Mouse (Mus musculus): ENCODE measurements around the gene Nhp2. TPM values are rescaled to one million over a fixed set of nuclear protein-coding genes. Genes with fewer than 3 reads are reported as not detected.
"Not testable (repeated sequence)": the region's sequence is repeated elsewhere in the genome, so short reads cannot be mapped to it uniquely, and the experiment has no call there.

The Nhp2 gene
- polyA plus RNA-seq, 1 experiment from 2014 or later: 211 TPM

- Histone ChIP-seq H3K9me3 (ENCODE audit: control insufficient read depth, low read length) (no peaks in the 10 kb centered on the region), H3K36me3 (ENCODE audit: control insufficient read depth, insufficient read depth, low read length) (no peaks in the 10 kb centered on the region), H3K27ac (ENCODE audit: low read depth, low read length) (no peak overlapping the region), H3K9ac (ENCODE audit: low read depth, low read length) (no peak overlapping the region), H3K27me3 (ENCODE audit: control insufficient read depth, insufficient read depth, low read length) (no peaks in the 10 kb centered on the region), H3K4me3 (ENCODE audit: low read length) (no peak overlapping the region), H3K4me2 (replicated peaks; ENCODE audit: low read depth, low read length) (no peak overlapping the region), H3K4me1 (ENCODE audit: control insufficient read depth, insufficient read depth, low read length) (peaks cover 6% of the 10 kb centered on the region)
- 83% methylated on average over 8 of the region's 8 CpGs for WGBS
- ATAC-seq (ENCODE audit: low FRiP score, low TSS enrichment): no peak
These were observed 5.3 kb upstream of the Nhp2 start for GRCm38 (mm10) chr11:51614256-51614655.

GRCm38 (mm10) chr11:51615129-51615528 lies 4.4 kb upstream of the Nhp2 start:
- Histone ChIP-seq H3K27me3 (ENCODE audit: control insufficient read depth, insufficient read depth, low read length) (no peaks in the 10 kb centered on the region), H3K4me1 (ENCODE audit: control insufficient read depth, insufficient read depth, low read length) (peaks cover 6% of the 10 kb centered on the region), H3K4me3 (ENCODE audit: low read length) (peak overlapping the region; percentile 33), H3K9ac (ENCODE audit: low read depth, low read length) (peak overlapping the region; percentile 65), H3K36me3 (ENCODE audit: control insufficient read depth, insufficient read depth, low read length) (no peaks in the 10 kb centered on the region), H3K9me3 (ENCODE audit: control insufficient read depth, low read length) (no peaks in the 10 kb centered on the region), H3K4me2 (replicated peaks; ENCODE audit: low read depth, low read length) (peak overlapping the region; percentile 68), H3K27ac (ENCODE audit: low read depth, low read length) (peak overlapping the region; percentile 86)
- no peak for ATAC-seq (ENCODE audit: low FRiP score, low TSS enrichment)
- WGBS: 34% methylated on average over 7 of the region's 7 CpGs

- Histone ChIP-seq H3K4me1 (ENCODE audit: control insufficient read depth, insufficient read depth, low read length) (peaks cover 10% of the 10 kb centered on the region), H3K36me3 (ENCODE audit: control insufficient read depth, insufficient read depth, low read length) (no peaks in the 10 kb centered on the region), H3K4me2 (replicated peaks; ENCODE audit: low read depth, low read length) (peak overlapping the region; percentile 68), H3K27me3 (ENCODE audit: control insufficient read depth, insufficient read depth, low read length) (no peaks in the 10 kb centered on the region), H3K4me3 (ENCODE audit: low read length) (peak overlapping the region; percentile 33), H3K9ac (ENCODE audit: low read depth, low read length) (peak overlapping the region; percentile 65), H3K9me3 (ENCODE audit: control insufficient read depth, low read length) (no peaks in the 10 kb centered on the region), H3K27ac (ENCODE audit: low read depth, low read length) (peak overlapping the region; percentile 86)
- WGBS: 1% methylated on average over 14 of the region's 14 CpGs
- ATAC-seq (ENCODE audit: low FRiP score, low TSS enrichment): peak; percentile 64; the same call in 1 of the 2 replicates
These were observed 3.9 kb upstream of the Nhp2 start for GRCm38 (mm10) chr11:51615601-51616000.

GRCm38 (mm10) chr11:51616113-51616512 lies 3.4 kb upstream of the Nhp2 start:
- peak overlapping the region; percentile 68 for H3K4me2 ChIP-seq (replicated peaks; ENCODE audit: low read depth, low read length)
- H3K9me3 ChIP-seq (ENCODE audit: control insufficient read depth, low read length); H3K9ac ChIP-seq (ENCODE audit: low read depth, low read length); H3K36me3 ChIP-seq (ENCODE audit: control insufficient read depth, insufficient read depth, low read length); H3K27me3 ChIP-seq (ENCODE audit: control insufficient read depth, insufficient read depth, low read length); ATAC-seq (ENCODE audit: low FRiP score, low TSS enrichment); H3K4me3 ChIP-seq (ENCODE audit: low read length); H3K27ac ChIP-seq (ENCODE audit: low read depth, low read length): not testable (repeated sequence)
- 93% methylated on average over 7 of the region's 7 CpGs for WGBS
- H3K4me1 ChIP-seq (ENCODE audit: control insufficient read depth, insufficient read depth, low read length): peaks cover 15% of the 10 kb centered on the region

GRCm38 (mm10) chr11:51617693-51618092 lies 1.8 kb upstream of the Nhp2 start:
- peaks cover 16% of the 10 kb centered on the region for H3K4me1 ChIP-seq (ENCODE audit: control insufficient read depth, insufficient read depth, low read length)
- ATAC-seq (ENCODE audit: low FRiP score, low TSS enrichment): no peak
- no peak overlapping the region for H3K27ac ChIP-seq (ENCODE audit: low read depth, low read length)
- no peak overlapping the region for H3K9ac ChIP-seq (ENCODE audit: low read depth, low read length)
- H3K9me3 ChIP-seq (ENCODE audit: control insufficient read depth, low read length): no peaks in the 10 kb centered on the region
- 2% methylated on average over 4 of the region's 4 CpGs for WGBS
- H3K27me3 ChIP-seq (ENCODE audit: control insufficient read depth, insufficient read depth, low read length): no peaks in the 10 kb centered on the region
- H3K4me2 ChIP-seq (replicated peaks; ENCODE audit: low read depth, low read length): no peak overlapping the region
- peaks cover 7% of the 10 kb centered on the region for H3K36me3 ChIP-seq (ENCODE audit: control insufficient read depth, insufficient read depth, low read length)
- no peak overlapping the region for H3K4me3 ChIP-seq (ENCODE audit: low read length)

- peaks cover 16% of the 10 kb centered on the region for H3K4me1 ChIP-seq (ENCODE audit: control insufficient read depth, insufficient read depth, low read length)
- ATAC-seq (ENCODE audit: low FRiP score, low TSS enrichment): peak; percentile 56
- no peaks in the 10 kb centered on the region for H3K9me3 ChIP-seq (ENCODE audit: control insufficient read depth, low read length)
- no peaks in the 10 kb centered on the region for H3K27me3 ChIP-seq (ENCODE audit: control insufficient read depth, insufficient read depth, low read length)
- WGBS: 51% methylated on average over 8 of the region's 8 CpGs
- peak overlapping the region; percentile 57 for H3K4me2 ChIP-seq (replicated peaks; ENCODE audit: low read depth, low read length)
- no peak overlapping the region; the same call in 1 of the 2 replicates for H3K9ac ChIP-seq (ENCODE audit: low read depth, low read length)
- H3K36me3 ChIP-seq (ENCODE audit: control insufficient read depth, insufficient read depth, low read length): peaks cover 20% of the 10 kb centered on the region
- H3K4me3 ChIP-seq (ENCODE audit: low read length): peak overlapping the region; percentile 82
- no peak overlapping the region for H3K27ac ChIP-seq (ENCODE audit: low read depth, low read length)
These were observed 584 bp upstream of the Nhp2 start for GRCm38 (mm10) chr11:51618894-51619408.

- ATAC-seq (ENCODE audit: low FRiP score, low TSS enrichment): no peak
- 2% methylated on average over 11 of the region's 11 CpGs for WGBS
These were observed 549 bp downstream of the Nhp2 start for GRCm38 (mm10) chr11:51620084-51620483.

GRCm38 (mm10) chr11:51621776-51622175 lies 2.2 kb downstream of the Nhp2 start:
- Histone ChIP-seq H3K27ac (ENCODE audit: low read depth, low read length) (no peak overlapping the region), H3K27me3 (ENCODE audit: control insufficient read depth, insufficient read depth, low read length) (no peaks in the 10 kb centered on the region), H3K9ac (ENCODE audit: low read depth, low read length) (no peak overlapping the region), H3K4me3 (ENCODE audit: low read length) (no peak overlapping the region), H3K4me2 (replicated peaks; ENCODE audit: low read depth, low read length) (no peak overlapping the region), H3K9me3 (ENCODE audit: control insufficient read depth, low read length) (no peaks in the 10 kb centered on the region), H3K4me1 (ENCODE audit: control insufficient read depth, insufficient read depth, low read length) (peaks cover 11% of the 10 kb centered on the region), H3K36me3 (ENCODE audit: control insufficient read depth, insufficient read depth, low read length) (peaks cover 45% of the 10 kb centered on the region)
- 95% methylated on average over 2 of the region's 2 CpGs for WGBS
- ATAC-seq (ENCODE audit: low FRiP score, low TSS enrichment): no peak

More at GRCm38 (mm10) chr11:51620084-51620483, 549 bp downstream of the Nhp2 start:
- H3K4me3 ChIP-seq (ENCODE audit: low read length): peak overlapping the region; percentile 82
- H3K27ac ChIP-seq (ENCODE audit: low read depth, low read length): no peak overlapping the region
- peak overlapping the region; percentile 57 for H3K4me2 ChIP-seq (replicated peaks; ENCODE audit: low read depth, low read length)
- peak overlapping the region; percentile 82 for H3K9ac ChIP-seq (ENCODE audit: low read depth, low read length)
- no peaks in the 10 kb centered on the region for H3K27me3 ChIP-seq (ENCODE audit: control insufficient read depth, insufficient read depth, low read length)
- peaks cover 31% of the 10 kb centered on the region for H3K36me3 ChIP-seq (ENCODE audit: control insufficient read depth, insufficient read depth, low read length)
- H3K4me1 ChIP-seq (ENCODE audit: control insufficient read depth, insufficient read depth, low read length): peaks cover 14% of the 10 kb centered on the region
- no peaks in the 10 kb centered on the region for H3K9me3 ChIP-seq (ENCODE audit: control insufficient read depth, low read length)

GRCm38 (mm10) chr11:51622971-51623491 lies 3.5 kb downstream of the Nhp2 start:
- ATAC-seq (ENCODE audit: low FRiP score, low TSS enrichment): no peak
- no peak overlapping the region for H3K9ac ChIP-seq (ENCODE audit: low read depth, low read length)
- H3K4me2 ChIP-seq (replicated peaks; ENCODE audit: low read depth, low read length): no peak overlapping the region
- H3K27me3 ChIP-seq (ENCODE audit: control insufficient read depth, insufficient read depth, low read length): no peaks in the 10 kb centered on the region
- no peak overlapping the region for H3K27ac ChIP-seq (ENCODE audit: low read depth, low read length)
- no peaks in the 10 kb centered on the region for H3K9me3 ChIP-seq (ENCODE audit: control insufficient read depth, low read length)
- no peak overlapping the region for H3K4me3 ChIP-seq (ENCODE audit: low read length)
- peaks cover 11% of the 10 kb centered on the region for H3K4me1 ChIP-seq (ENCODE audit: control insufficient read depth, insufficient read depth, low read length)
- 92% methylated on average over 7 of the region's 7 CpGs for WGBS
- H3K36me3 ChIP-seq (ENCODE audit: control insufficient read depth, insufficient read depth, low read length): peaks cover 58% of the 10 kb centered on the region

All from kidney, embryonic 14.5 days (tissue).